Mouse (Mus musculus): ENCODE measurements around the gene Slc9c1. TPM values are rescaled to one million over a fixed set of nuclear protein-coding genes. Genes with fewer than 3 reads are reported as not detected.
"Not testable (repeated sequence)": the region's sequence is repeated elsewhere in the genome, so short reads cannot be mapped to it uniquely, and the experiment has no call there.

Gene Slc9c1
- not detected in 2 replicates for polyA plus RNA-seq (2015; fragmentation: Nextera tagmentation; extraction: Ambion mirVana)

DNA sequence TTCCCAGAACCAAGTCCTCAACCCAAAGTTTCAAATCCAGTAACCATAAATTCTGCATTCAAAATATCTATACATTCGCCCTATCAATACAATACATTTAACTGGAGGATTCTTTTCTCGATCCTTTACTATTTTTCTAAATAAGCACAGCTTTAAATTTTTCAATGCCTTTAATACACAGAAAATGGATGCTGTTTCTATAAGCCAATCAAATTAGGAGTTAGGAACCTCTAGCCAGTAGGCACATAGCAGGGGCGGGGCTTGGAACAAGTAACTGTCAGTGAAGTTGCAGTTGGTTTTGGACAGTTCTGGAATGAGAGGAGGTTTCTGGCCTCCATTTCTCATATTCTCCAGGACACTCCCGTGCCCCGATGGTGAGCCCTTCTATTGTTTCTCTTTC is at the start of gene Slc9c1:
TSS of gene Slc9c1 (plus strand) at position 301 of the 400 bp plus-strand sequence.
- Histone ChIP-seq H3K4me1 (replicated peaks; ENCODE audit: control insufficient read depth, insufficient read depth, low read length) (no peaks in the 10 kb centered on the region), H3K4me2 (ENCODE audit: low read length) (no peak within 1 kb of the TSS), H3K4me3 (replicated peaks; ENCODE audit: low read length) (no peak within 1 kb of the TSS), H3K36me3 (ENCODE audit: control insufficient read depth, insufficient read depth) (no peaks in the 10 kb centered on the region), H3K27ac (ENCODE audit: low read length) (no peak within 1 kb of the TSS), H3K27me3 (replicated peaks; ENCODE audit: control insufficient read depth, insufficient read depth, low read length) (no peaks in the 10 kb centered on the region), H3K9me3 (ENCODE audit: control insufficient read depth, low read length) (no peaks in the 10 kb centered on the region), H3K9ac (replicated peaks; ENCODE audit: low read depth, low read length) (no peak within 1 kb of the TSS)
- ATAC-seq: no peak
- 98% methylated on average over 5 of the region's 5 CpGs for WGBS

GRCm38 (mm10) chr16:45492927-45493326 is 42.2 kb upstream of the Slc9c1 start, which contains the start of gene Gm609:
TSS of gene Gm609 (minus strand) at chr16:45492969.
- no peak within 1 kb of the TSS for H3K4me2 ChIP-seq (ENCODE audit: low read length)
- 70% methylated on average over 5 of the region's 5 CpGs for WGBS

GRCm38 (mm10) chr16:45495326-45495725 is 39.8 kb upstream of the Slc9c1 start:
- H3K36me3 ChIP-seq (ENCODE audit: control insufficient read depth, insufficient read depth): no peaks in the 10 kb centered on the region
- no peak overlapping the region for H3K9ac ChIP-seq (replicated peaks; ENCODE audit: low read depth, low read length)
- H3K27me3 ChIP-seq (replicated peaks; ENCODE audit: control insufficient read depth, insufficient read depth, low read length): no peaks in the 10 kb centered on the region
- no peak overlapping the region for H3K4me2 ChIP-seq (ENCODE audit: low read length)
- no peaks in the 10 kb centered on the region for H3K4me1 ChIP-seq (replicated peaks; ENCODE audit: control insufficient read depth, insufficient read depth, low read length)
- WGBS: 84% methylated on average over 1 of the region's 1 CpGs
- H3K9me3 ChIP-seq (ENCODE audit: control insufficient read depth, low read length): no peaks in the 10 kb centered on the region
- H3K4me3 ChIP-seq (replicated peaks; ENCODE audit: low read length): no peak overlapping the region
- no peak overlapping the region for H3K27ac ChIP-seq (ENCODE audit: low read length)
- ATAC-seq: no peak

More at GRCm38 (mm10) chr16:45492927-45493326, 42.2 kb upstream of the Slc9c1 start, which contains the start of gene Gm609:
- Histone ChIP-seq H3K9ac (replicated peaks; ENCODE audit: low read depth, low read length) (no peak within 1 kb of the TSS), H3K4me3 (replicated peaks; ENCODE audit: low read length) (no peak within 1 kb of the TSS), H3K36me3 (ENCODE audit: control insufficient read depth, insufficient read depth) (no peaks in the 10 kb centered on the region), H3K27me3 (replicated peaks; ENCODE audit: control insufficient read depth, insufficient read depth, low read length) (no peaks in the 10 kb centered on the region), H3K27ac (ENCODE audit: low read length) (no peak within 1 kb of the TSS), H3K9me3 (ENCODE audit: control insufficient read depth, low read length) (no peaks in the 10 kb centered on the region), H3K4me1 (replicated peaks; ENCODE audit: control insufficient read depth, insufficient read depth, low read length) (no peaks in the 10 kb centered on the region)
- ATAC-seq: no peak

DNA sequence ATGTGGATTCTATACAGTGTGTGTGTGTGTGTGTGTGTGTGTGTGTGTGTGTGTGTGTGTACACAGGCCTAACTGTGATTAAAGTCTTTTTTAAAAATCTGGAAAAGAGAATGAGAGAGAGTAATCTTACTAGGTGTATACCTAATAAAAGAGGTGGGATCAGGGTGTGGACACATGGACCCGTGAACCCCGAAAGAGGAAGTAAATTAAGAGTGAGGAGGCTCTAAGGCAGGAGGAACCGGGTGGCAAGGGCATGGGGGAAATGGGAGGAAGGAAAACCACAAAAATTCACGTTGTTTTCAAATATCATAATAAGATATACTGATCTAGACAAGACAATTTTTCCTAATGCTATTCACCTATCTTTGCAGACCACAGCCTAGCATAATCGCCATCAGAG is 9.6 kb upstream of the Slc9c1 start:
- Histone ChIP-seq H3K4me3 (replicated peaks; ENCODE audit: low read length) (no peak overlapping the region), H3K4me2 (ENCODE audit: low read length) (no peak overlapping the region), H3K9ac (replicated peaks; ENCODE audit: low read depth, low read length) (no peak overlapping the region), H3K9me3 (ENCODE audit: control insufficient read depth, low read length) (no peaks in the 10 kb centered on the region), H3K27me3 (replicated peaks; ENCODE audit: control insufficient read depth, insufficient read depth, low read length) (no peaks in the 10 kb centered on the region), H3K27ac (ENCODE audit: low read length) (no peak overlapping the region), H3K4me1 (replicated peaks; ENCODE audit: control insufficient read depth, insufficient read depth, low read length) (no peaks in the 10 kb centered on the region), H3K36me3 (ENCODE audit: control insufficient read depth, insufficient read depth) (no peaks in the 10 kb centered on the region)
- 89% methylated on average over 5 of the region's 5 CpGs for WGBS
- ATAC-seq: no peak

DNA sequence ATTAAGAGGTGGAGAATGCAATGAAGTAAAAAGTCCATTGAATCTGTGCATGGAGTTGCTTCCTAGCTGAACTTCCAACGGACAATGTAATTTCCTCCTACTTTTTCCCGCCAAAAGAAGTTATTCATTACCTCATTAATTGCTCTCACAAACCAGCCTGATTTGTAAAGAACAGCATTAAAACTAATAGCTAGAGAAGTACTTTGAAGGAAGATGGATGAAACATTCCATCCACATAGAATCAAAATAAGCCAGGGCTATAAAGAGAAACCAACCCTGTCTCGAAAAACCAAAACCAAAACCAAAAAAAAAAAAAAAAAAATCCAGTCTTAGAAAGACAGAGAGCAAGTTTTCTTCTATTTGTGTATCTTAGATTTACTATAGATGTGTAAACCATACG is 3.2 kb upstream of the Slc9c1 start, which contains the start of gene Gm17783:
TSS of gene Gm17783 (minus strand) at position 101 of the 400 bp plus-strand sequence.
- H3K4me3 ChIP-seq (replicated peaks; ENCODE audit: low read length): no peak within 1 kb of the TSS
- 81% methylated on average over 4 of the region's 4 CpGs for WGBS
- no peak for ATAC-seq
- H3K27me3 ChIP-seq (replicated peaks; ENCODE audit: control insufficient read depth, insufficient read depth, low read length): no peaks in the 10 kb centered on the region
- no peak within 1 kb of the TSS for H3K27ac ChIP-seq (ENCODE audit: low read length)
- H3K4me1 ChIP-seq (replicated peaks; ENCODE audit: control insufficient read depth, insufficient read depth, low read length): no peaks in the 10 kb centered on the region
- H3K9ac ChIP-seq (replicated peaks; ENCODE audit: low read depth, low read length): no peak within 1 kb of the TSS
- H3K36me3 ChIP-seq (ENCODE audit: control insufficient read depth, insufficient read depth): no peaks in the 10 kb centered on the region
- H3K9me3 ChIP-seq (ENCODE audit: control insufficient read depth, low read length): no peaks in the 10 kb centered on the region
- H3K4me2 ChIP-seq (ENCODE audit: low read length): no peak within 1 kb of the TSS

DNA sequence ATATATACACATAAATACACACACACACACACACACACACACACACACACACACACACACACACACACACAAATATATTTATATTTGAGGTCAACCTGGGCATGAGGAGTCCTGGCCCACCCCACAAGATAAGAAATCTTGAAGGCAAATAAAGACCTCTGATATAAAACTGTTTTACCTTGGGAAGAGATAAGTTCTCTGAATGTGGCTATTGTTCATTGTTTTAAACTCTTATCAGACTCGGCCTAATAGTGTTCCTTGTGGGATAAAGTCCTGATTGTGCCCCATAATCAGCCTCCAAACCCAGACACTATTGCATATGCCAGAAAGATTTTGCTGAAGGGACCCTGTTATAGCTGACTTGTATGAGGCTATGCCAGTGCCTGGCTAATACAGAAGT is 3.2 kb downstream of the Slc9c1 start:
- WGBS: 84% methylated on average over 1 of the region's 1 CpGs
- not testable (repeated sequence) for H3K27me3 ChIP-seq (replicated peaks; ENCODE audit: control insufficient read depth, insufficient read depth, low read length); H3K4me1 ChIP-seq (replicated peaks; ENCODE audit: control insufficient read depth, insufficient read depth, low read length); H3K4me2 ChIP-seq (ENCODE audit: low read length); H3K4me3 ChIP-seq (replicated peaks; ENCODE audit: low read length); H3K9me3 ChIP-seq (ENCODE audit: control insufficient read depth, low read length); H3K36me3 ChIP-seq (ENCODE audit: control insufficient read depth, insufficient read depth); ATAC-seq; H3K27ac ChIP-seq (ENCODE audit: low read length); H3K9ac ChIP-seq (replicated peaks; ENCODE audit: low read depth, low read length)

DNA sequence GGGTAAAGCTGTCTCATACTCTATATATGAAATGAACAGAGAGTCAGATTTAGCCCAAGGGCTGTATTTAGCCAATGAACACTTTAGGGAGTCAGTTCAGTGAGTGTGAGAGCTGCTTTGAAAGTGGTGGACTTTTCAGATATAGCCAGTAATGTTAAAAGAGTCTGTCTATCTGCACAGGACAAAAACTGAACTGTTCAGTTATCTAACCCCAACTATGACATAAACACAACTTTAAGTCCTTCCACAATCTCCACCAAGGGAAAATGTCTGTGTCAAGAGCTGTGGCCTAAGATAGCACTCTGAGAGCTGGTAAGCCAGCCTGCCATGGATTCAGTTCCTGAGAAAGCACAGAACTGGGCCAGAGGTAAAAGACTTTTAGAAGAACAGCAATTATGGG is 7.0 kb downstream of the Slc9c1 start:
- H3K4me1 ChIP-seq (replicated peaks; ENCODE audit: control insufficient read depth, insufficient read depth, low read length): no peaks in the 10 kb centered on the region
- H3K9me3 ChIP-seq (ENCODE audit: control insufficient read depth, low read length): no peaks in the 10 kb centered on the region
- no peaks in the 10 kb centered on the region for H3K36me3 ChIP-seq (ENCODE audit: control insufficient read depth, insufficient read depth)
- no peak overlapping the region for H3K4me3 ChIP-seq (replicated peaks; ENCODE audit: low read length)
- H3K27me3 ChIP-seq (replicated peaks; ENCODE audit: control insufficient read depth, insufficient read depth, low read length): no peaks in the 10 kb centered on the region
- no peak for ATAC-seq
- H3K9ac ChIP-seq (replicated peaks; ENCODE audit: low read depth, low read length): no peak overlapping the region
- no peak overlapping the region for H3K27ac ChIP-seq (ENCODE audit: low read length)
- H3K4me2 ChIP-seq (ENCODE audit: low read length): no peak overlapping the region

GRCm38 (mm10) chr16:45544341-45544740 is 9.2 kb downstream of the Slc9c1 start:
- no peak for ATAC-seq

DNA sequence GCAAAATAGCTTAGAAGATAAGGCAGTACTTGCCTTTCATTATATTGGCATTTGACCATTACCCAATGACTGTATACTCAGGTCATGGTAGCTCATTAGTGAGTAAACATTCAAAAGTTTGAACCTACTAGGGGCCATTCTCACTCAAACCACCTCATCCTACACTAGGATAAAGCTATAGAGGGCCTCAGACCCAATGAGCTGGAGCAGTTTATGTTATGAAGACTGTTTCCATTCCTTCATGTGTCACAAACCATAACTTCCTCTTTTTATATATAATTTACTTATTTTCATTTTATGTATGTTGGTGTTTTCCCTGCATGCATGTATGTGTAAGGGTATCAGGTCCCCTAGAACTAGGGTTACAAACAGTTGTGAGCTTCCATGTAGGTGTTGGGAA is 12.9 kb downstream of the Slc9c1 start:
- Histone ChIP-seq H3K9me3 (ENCODE audit: control insufficient read depth, low read length) (no peaks in the 10 kb centered on the region), H3K27ac (ENCODE audit: low read length) (no peak overlapping the region), H3K4me2 (ENCODE audit: low read length) (no peak overlapping the region), H3K27me3 (replicated peaks; ENCODE audit: control insufficient read depth, insufficient read depth, low read length) (no peaks in the 10 kb centered on the region), H3K36me3 (ENCODE audit: control insufficient read depth, insufficient read depth) (no peaks in the 10 kb centered on the region), H3K4me3 (replicated peaks; ENCODE audit: low read length) (no peak overlapping the region), H3K9ac (replicated peaks; ENCODE audit: low read depth, low read length) (no peak overlapping the region), H3K4me1 (replicated peaks; ENCODE audit: control insufficient read depth, insufficient read depth, low read length) (no peaks in the 10 kb centered on the region)
- ATAC-seq: no peak

More at GRCm38 (mm10) chr16:45544341-45544740, 9.2 kb downstream of the Slc9c1 start:
- Histone ChIP-seq H3K9me3 (ENCODE audit: control insufficient read depth, low read length) (no peaks in the 10 kb centered on the region), H3K4me1 (replicated peaks; ENCODE audit: control insufficient read depth, insufficient read depth, low read length) (no peaks in the 10 kb centered on the region), H3K9ac (replicated peaks; ENCODE audit: low read depth, low read length) (no peak overlapping the region), H3K27me3 (replicated peaks; ENCODE audit: control insufficient read depth, insufficient read depth, low read length) (no peaks in the 10 kb centered on the region), H3K4me2 (ENCODE audit: low read length) (no peak overlapping the region), H3K36me3 (ENCODE audit: control insufficient read depth, insufficient read depth) (no peaks in the 10 kb centered on the region), H3K27ac (ENCODE audit: low read length) (no peak overlapping the region), H3K4me3 (replicated peaks; ENCODE audit: low read length) (no peak overlapping the region)
- 81% methylated on average over 3 of the region's 3 CpGs for WGBS

GRCm38 (mm10) chr16:45551579-45551978 is 16.5 kb downstream of the Slc9c1 start:
- Histone ChIP-seq H3K4me2 (ENCODE audit: low read length) (no peak overlapping the region), H3K4me1 (replicated peaks; ENCODE audit: control insufficient read depth, insufficient read depth, low read length) (no peaks in the 10 kb centered on the region), H3K9me3 (ENCODE audit: control insufficient read depth, low read length) (no peaks in the 10 kb centered on the region), H3K36me3 (ENCODE audit: control insufficient read depth, insufficient read depth) (no peaks in the 10 kb centered on the region), H3K9ac (replicated peaks; ENCODE audit: low read depth, low read length) (no peak overlapping the region), H3K4me3 (replicated peaks; ENCODE audit: low read length) (no peak overlapping the region), H3K27me3 (replicated peaks; ENCODE audit: control insufficient read depth, insufficient read depth, low read length) (no peaks in the 10 kb centered on the region), H3K27ac (ENCODE audit: low read length) (no peak overlapping the region)
- ATAC-seq: no peak
- WGBS: 81% methylated on average over 2 of the region's 2 CpGs
